Mouse (Mus musculus): ENCODE data around the gene Fbxl18. TPM values are rescaled to one million over a fixed set of nuclear protein-coding genes. Genes with fewer than 3 reads are reported as not detected.
A peak's percentile ranks its signal among the peaks of the same experiment; 100 is the strongest.

The Fbxl18 gene
- polyA plus RNA-seq, 1 experiment from 2014 or later = 16.1 TPM

- Histone ChIP-seq H3K36me3 (no peaks in the 10 kb centered on the region), H3K4me3 (no peak overlapping the region), H3K27me3 (no peaks in the 10 kb centered on the region), H3K9ac (no peak overlapping the region), H3K4me1 (peaks cover 29% of the 10 kb centered on the region), H3K4me2 (replicated peaks) (no peak overlapping the region), H3K9me3 (no peaks in the 10 kb centered on the region), H3K27ac (no peak overlapping the region)
- ATAC-seq (ENCODE audit: low FRiP score, low read depth) = no peak
- WGBS = 98% methylated on average over 3 of the region's 3 CpGs
Measured at GRCm38 (mm10) chr5:142912320-142912719, 17.1 kb upstream of the Fbxl18 start.

GRCm38 (mm10) chr5:142911629-142912028, 16.4 kb upstream of the Fbxl18 start:
- Histone ChIP-seq H3K27ac (no peak overlapping the region), H3K4me1 (peaks cover 34% of the 10 kb centered on the region), H3K27me3 (no peaks in the 10 kb centered on the region), H3K9ac (no peak overlapping the region), H3K4me2 (replicated peaks) (no peak overlapping the region), H3K9me3 (no peaks in the 10 kb centered on the region), H3K36me3 (no peaks in the 10 kb centered on the region), H3K4me3 (no peak overlapping the region)
- ATAC-seq (ENCODE audit: low FRiP score, low read depth) = no peak
- 80% methylated on average over 2 of the region's 2 CpGs for WGBS

- Histone ChIP-seq H3K4me1 (peaks cover 38% of the 10 kb centered on the region), H3K9me3 (no peaks in the 10 kb centered on the region), H3K9ac (no peak overlapping the region), H3K4me2 (replicated peaks) (peak overlapping the region; percentile 23; the same call in 1 of the 2 replicates), H3K27ac (peak overlapping the region; percentile 59), H3K27me3 (no peaks in the 10 kb centered on the region), H3K36me3 (peaks cover 8% of the 10 kb centered on the region), H3K4me3 (no peak overlapping the region)
- ATAC-seq (ENCODE audit: low FRiP score, low read depth) = no peak
- 48% methylated on average over 8 of the region's 8 CpGs for WGBS
Measured at GRCm38 (mm10) chr5:142909576-142910278, 14.5 kb upstream of the Fbxl18 start.

GRCm38 (mm10) chr5:142908941-142909575, 13.8 kb upstream of the Fbxl18 start:
- H3K27ac ChIP-seq = peak overlapping the region; percentile 59
- H3K4me3 ChIP-seq = no peak overlapping the region
- no peaks in the 10 kb centered on the region for H3K9me3 ChIP-seq
- ATAC-seq (ENCODE audit: low FRiP score, low read depth) = no peak
- H3K4me2 ChIP-seq (replicated peaks) = peak overlapping the region; percentile 23
- 21% methylated on average over 5 of the region's 5 CpGs for WGBS
- H3K9ac ChIP-seq = 0 out of 2 replicates have a peak overlapping the region, but pooled peaks have one; percentile 1
- H3K36me3 ChIP-seq = peaks cover 15% of the 10 kb centered on the region
- H3K27me3 ChIP-seq = no peaks in the 10 kb centered on the region
- H3K4me1 ChIP-seq = peaks cover 45% of the 10 kb centered on the region

- H3K4me3 ChIP-seq = 0 out of 2 replicates have a peak overlapping the region, but pooled peaks have one; percentile 1
- H3K9me3 ChIP-seq = no peaks in the 10 kb centered on the region
Measured at GRCm38 (mm10) chr5:142907803-142908559, 12.8 kb upstream of the Fbxl18 start.

GRCm38 (mm10) chr5:142907048-142907802, 12.0 kb upstream of the Fbxl18 start:
- peak overlapping the region; percentile 79 for H3K9ac ChIP-seq
- ATAC-seq (ENCODE audit: low FRiP score, low read depth) = no peak
- H3K4me1 ChIP-seq = peaks cover 58% of the 10 kb centered on the region
- peak overlapping the region; percentile 86 for H3K4me2 ChIP-seq (replicated peaks)
- peak overlapping the region; percentile 100 for H3K27ac ChIP-seq
- no peaks in the 10 kb centered on the region for H3K27me3 ChIP-seq
- WGBS = 25% methylated on average over 14 of the region's 14 CpGs
- H3K36me3 ChIP-seq = peaks cover 31% of the 10 kb centered on the region
- no peaks in the 10 kb centered on the region for H3K9me3 ChIP-seq
- H3K4me3 ChIP-seq = peak overlapping the region; percentile 99

More at GRCm38 (mm10) chr5:142907803-142908559, 12.8 kb upstream of the Fbxl18 start:
- Histone ChIP-seq H3K4me1 (peaks cover 50% of the 10 kb centered on the region), H3K9ac (peak overlapping the region; percentile 79; the same call in 1 of the 2 replicates), H3K27me3 (no peaks in the 10 kb centered on the region), H3K4me2 (replicated peaks) (peak overlapping the region; percentile 86), H3K27ac (peak overlapping the region; percentile 100), H3K36me3 (peaks cover 24% of the 10 kb centered on the region)
- 73% methylated on average over 5 of the region's 5 CpGs for WGBS
- ATAC-seq (ENCODE audit: low FRiP score, low read depth) = no peak

- H3K27ac ChIP-seq = peak within 1 kb of the TSS; percentile 100
- H3K4me2 ChIP-seq (replicated peaks) = peak within 1 kb of the TSS; percentile 86
- WGBS = under 1% methylated on average over 41 of the region's 41 CpGs
- peak; percentile 72 for ATAC-seq (ENCODE audit: low FRiP score, low read depth)
- no peaks in the 10 kb centered on the region for H3K9me3 ChIP-seq
- no peaks in the 10 kb centered on the region for H3K27me3 ChIP-seq
- peak within 1 kb of the TSS; percentile 99 for H3K4me3 ChIP-seq
- H3K36me3 ChIP-seq = peaks cover 38% of the 10 kb centered on the region
- peaks cover 59% of the 10 kb centered on the region for H3K4me1 ChIP-seq
- peak within 1 kb of the TSS; percentile 100 for H3K9ac ChIP-seq
Measured at GRCm38 (mm10) chr5:142906532-142907047, 11.4 kb upstream of the Fbxl18 start, which contains the start of gene Actb. Gene Actb, minus strand, starts transcription at chr5:142906754.

- WGBS = under 1% methylated on average over 83 of the region's 84 CpGs
- Histone ChIP-seq H3K4me2 (replicated peaks) (peak overlapping the region; percentile 85), H3K4me1 (peaks cover 59% of the 10 kb centered on the region), H3K9me3 (no peaks in the 10 kb centered on the region), H3K27ac (peak overlapping the region; percentile 100), H3K4me3 (peak overlapping the region; percentile 99), H3K27me3 (no peaks in the 10 kb centered on the region), H3K9ac (peak overlapping the region; percentile 100), H3K36me3 (peaks cover 44% of the 10 kb centered on the region)
- ATAC-seq (ENCODE audit: low FRiP score, low read depth) = peak; percentile 86
Measured at GRCm38 (mm10) chr5:142905725-142906531, 10.7 kb upstream of the Fbxl18 start.

GRCm38 (mm10) chr5:142905038-142905695, 9.9 kb upstream of the Fbxl18 start:
- Histone ChIP-seq H3K9ac (peak overlapping the region; percentile 100), H3K4me2 (replicated peaks) (peak overlapping the region; percentile 85), H3K36me3 (peaks cover 51% of the 10 kb centered on the region), H3K4me3 (peak overlapping the region; percentile 99), H3K27ac (peak overlapping the region; percentile 100), H3K27me3 (no peaks in the 10 kb centered on the region), H3K9me3 (no peaks in the 10 kb centered on the region), H3K4me1 (peaks cover 58% of the 10 kb centered on the region)
- ATAC-seq (ENCODE audit: low FRiP score, low read depth) = peak; percentile 0; the same call in 1 of the 2 replicates
- 4% methylated on average over 27 of the region's 27 CpGs for WGBS
